Mouse (Mus musculus): ENCODE measurements at regions not wholly inside any gene's neighbourhood (a gene's known extent, or its start where the extent isn't known, plus 50 kb on each side); places are given as distances from the start of the nearest gene placed in this dataset.

GRCm38 (mm10) chr3:136611682-136612081, 58.2 kb upstream of the Ppp3ca start:
- DNase-seq (ENCODE audit: low spot score): no peak

- no peak for DNase-seq (ENCODE audit: low spot score)
Observed at GRCm38 (mm10) chr3:136610556-136610924, 59.4 kb upstream of the Ppp3ca start.

- DNase-seq (ENCODE audit: low spot score): no peak
Observed at GRCm38 (mm10) chr3:136609855-136610555, 59.9 kb upstream of the Ppp3ca start.

DNA sequence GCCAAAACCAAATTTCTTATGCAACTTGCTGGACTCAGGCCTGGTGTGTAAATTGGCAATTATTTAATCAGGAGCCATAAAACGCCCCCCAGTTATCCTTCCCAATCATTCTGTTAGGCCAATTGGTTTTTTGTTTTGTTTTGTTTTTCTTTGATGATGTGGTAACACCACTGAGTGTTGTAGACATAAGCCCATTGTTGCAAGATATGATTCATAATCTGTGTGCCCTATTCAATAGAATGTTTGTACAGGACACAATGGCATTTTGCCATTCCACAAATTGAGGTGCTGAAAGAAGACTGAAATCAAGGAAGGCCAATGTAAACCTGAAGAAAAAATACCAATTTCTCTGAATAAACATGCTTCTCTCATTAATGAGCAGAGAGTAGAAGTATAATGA, 68.2 kb upstream of the Ppp3ca start:
- DNase-seq (ENCODE audit: low spot score): no peak

- DNase-seq (ENCODE audit: low spot score): no peak
Observed at GRCm38 (mm10) chr3:136583937-136584336, 86.0 kb upstream of the Ppp3ca start.

- no peak for DNase-seq (ENCODE audit: low spot score)
Observed at GRCm38 (mm10) chr3:136578016-136578415, 91.9 kb upstream of the Ppp3ca start.

GRCm38 (mm10) chr3:136570517-136570916, 99.4 kb upstream of the Ppp3ca start:
- DNase-seq (ENCODE audit: low spot score): no peak

- DNase-seq (ENCODE audit: low spot score): no peak
Observed at GRCm38 (mm10) chr3:136556488-136556887, 113.4 kb upstream of the Ppp3ca start.

- no peak for DNase-seq (ENCODE audit: low spot score)
Observed at GRCm38 (mm10) chr3:136549471-136549870, 120.5 kb upstream of the Ppp3ca start.

DNA sequence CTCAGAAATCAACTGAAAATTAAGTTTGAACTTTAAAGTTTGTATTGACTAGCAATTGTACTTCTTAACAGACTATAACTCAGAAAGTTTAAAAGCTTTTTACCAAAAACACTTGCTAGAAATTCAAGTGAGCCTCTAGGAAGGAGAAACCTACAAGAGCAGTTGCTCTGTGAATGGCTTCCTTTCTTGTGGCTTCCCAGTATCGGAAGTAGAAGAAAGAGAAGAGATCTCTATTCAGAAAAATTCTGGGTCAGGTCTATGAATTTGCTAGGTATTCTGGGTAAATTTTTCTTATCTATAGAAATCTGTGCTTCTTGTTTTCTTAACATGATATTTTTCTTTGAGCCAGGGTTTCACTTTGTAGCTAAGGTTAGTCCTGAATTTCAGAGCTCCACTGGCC, 138.3 kb upstream of the Ppp3ca start:
- DNase-seq (ENCODE audit: low spot score): no peak

- DNase-seq (ENCODE audit: low spot score): no peak
Observed at GRCm38 (mm10) chr3:136508575-136508974, 161.3 kb upstream of the Ppp3ca start.

GRCm38 (mm10) chr3:136507070-136507469, 162.9 kb upstream of the Ppp3ca start:
- no peak for DNase-seq (ENCODE audit: low spot score)

DNA sequence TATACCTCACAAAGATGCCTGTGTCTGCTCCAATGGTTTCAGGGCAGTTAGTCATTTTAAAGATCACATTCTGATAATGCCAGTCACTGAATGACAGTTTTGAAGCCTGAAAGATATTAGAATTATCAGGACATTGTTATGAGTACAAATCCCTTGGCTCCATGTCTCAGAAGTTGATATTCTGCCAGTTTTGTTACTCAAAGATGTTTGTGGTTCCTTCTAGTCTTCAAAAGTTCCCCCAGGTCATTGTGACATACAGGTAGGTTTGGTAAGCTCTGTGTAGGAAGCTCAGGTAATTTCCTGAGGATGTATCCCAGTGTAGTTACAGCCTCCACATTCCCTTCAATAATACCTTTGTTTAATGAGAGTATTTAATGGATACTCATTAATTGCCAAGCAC, 169.0 kb upstream of the Bank1 start:
- DNase-seq (ENCODE audit: low spot score): no peak

GRCm38 (mm10) chr3:136491683-136492082, 165.8 kb upstream of the Bank1 start:
- no peak for DNase-seq (ENCODE audit: low spot score)

DNA sequence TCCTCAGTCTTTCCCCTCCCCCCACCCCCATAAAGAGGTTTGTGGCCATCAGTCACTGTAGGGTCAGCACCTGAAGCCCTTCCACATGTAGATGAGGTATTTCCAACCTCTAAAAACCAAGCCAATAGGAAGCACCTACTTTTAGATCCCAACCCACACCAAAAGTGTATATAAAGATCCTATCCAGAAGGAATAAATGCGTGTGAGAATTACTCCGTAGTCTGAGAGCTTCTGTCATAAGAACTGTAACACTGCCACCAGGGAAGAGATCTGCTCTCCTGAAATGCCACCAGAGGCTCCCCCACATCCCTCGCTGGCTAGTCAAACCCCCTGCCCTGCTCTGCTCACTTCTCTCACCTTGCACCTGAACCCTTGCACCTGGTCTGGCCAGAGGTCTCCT, 145.8 kb upstream of the Bank1 start:
- no peak for DNase-seq (ENCODE audit: low spot score)

- no peak for DNase-seq (ENCODE audit: low spot score)
Observed at GRCm38 (mm10) chr3:136462747-136463146, 136.9 kb upstream of the Bank1 start.

DNA sequence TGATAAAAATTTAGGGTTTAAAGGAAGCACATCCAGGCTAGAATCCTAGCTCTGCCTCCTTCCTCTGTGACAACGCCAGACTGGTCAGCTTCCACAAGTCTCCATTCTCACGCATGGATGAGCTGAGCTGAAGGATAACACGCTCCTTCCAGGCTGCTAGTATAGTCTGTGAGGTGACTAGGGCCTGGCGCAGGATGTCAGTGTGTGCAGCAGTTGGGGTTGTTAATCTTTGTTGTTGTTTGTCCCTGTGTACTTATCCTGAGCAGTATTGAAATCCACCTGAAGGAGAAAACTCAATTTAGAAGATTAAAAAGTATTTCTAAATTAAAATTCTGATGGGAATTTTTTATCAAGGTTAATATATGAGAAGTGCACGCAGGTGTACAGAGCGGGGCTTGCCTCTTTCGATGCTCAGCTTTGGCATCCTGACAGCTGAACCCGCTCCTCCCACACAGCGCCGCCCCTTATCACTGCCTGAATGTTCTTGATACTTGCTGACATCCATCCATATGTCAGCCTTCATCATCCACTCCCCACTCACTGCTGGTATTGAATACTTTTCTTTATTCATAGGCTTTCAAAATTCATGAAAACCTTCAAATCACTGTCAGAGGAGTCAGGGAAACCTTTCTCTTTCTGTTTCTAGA, 130.7 kb upstream of the Bank1 start:
- peak; percentile 73 for DNase-seq (ENCODE audit: low spot score)

DNA sequence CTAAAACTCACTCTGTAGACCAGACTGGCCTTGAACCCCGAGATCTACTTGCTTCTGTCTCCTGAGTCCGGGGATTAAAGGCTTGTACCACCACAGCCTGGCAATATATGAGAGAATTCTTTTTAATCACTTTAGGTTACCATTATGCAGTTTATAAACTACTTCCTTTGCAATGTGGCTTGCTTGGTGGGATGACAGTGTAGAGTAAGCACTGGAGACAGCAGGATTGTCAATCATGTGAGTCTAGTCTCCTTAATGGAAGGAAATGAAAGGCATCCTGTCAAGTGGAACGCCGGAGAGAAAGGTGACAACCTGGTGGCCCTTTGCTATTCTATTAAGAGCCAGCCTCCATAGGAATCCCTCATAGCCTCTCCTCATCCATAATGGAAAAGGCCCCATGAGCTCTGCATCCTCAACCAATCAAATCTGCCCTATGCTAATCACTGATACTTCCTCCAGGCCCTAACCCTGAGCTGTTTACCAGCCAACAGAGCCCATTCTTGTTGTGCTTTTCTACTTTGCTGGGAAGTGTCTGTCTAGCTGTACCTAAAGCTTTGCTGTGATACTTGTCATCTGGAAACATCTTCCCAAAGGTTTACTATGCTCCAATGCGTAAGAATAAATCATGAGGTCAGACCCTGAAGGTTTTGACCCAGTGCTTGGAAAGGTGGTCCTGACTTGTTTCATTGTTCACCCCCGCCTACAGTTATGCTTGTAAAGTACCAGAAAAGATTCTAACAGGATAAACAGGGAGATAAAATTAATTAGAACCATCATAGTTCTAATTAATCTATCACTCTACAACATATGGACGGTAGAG, 130.0 kb upstream of the Bank1 start:
- peak; percentile 37 for DNase-seq (ENCODE audit: low spot score)

DNA sequence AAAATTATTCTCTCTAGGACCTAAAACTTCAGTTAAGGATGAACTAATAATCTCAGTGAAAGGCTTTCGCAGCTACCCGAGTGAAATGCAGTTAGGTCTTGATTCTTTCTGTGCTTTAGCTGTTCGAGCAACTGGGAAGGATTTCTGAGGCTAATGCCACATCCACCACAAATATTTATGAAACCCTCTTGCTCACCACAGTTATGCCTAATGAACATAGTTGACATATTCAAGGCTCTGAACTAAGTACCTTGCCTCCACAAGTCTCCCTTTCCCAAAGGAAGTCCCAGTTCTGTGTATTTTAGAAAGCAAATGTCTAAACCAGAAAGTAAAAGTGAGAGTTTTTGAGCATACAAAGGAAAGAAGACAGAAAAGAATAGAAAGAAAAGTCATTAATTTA, 129.1 kb upstream of the Bank1 start:
- no peak for DNase-seq (ENCODE audit: low spot score)

GRCm38 (mm10) chr3:136450986-136451774, 125.3 kb upstream of the Bank1 start:
- no peak for DNase-seq (ENCODE audit: low spot score)

- DNase-seq (ENCODE audit: low spot score): no peak
Observed at GRCm38 (mm10) chr3:136450361-136450895, 124.6 kb upstream of the Bank1 start.

DNA sequence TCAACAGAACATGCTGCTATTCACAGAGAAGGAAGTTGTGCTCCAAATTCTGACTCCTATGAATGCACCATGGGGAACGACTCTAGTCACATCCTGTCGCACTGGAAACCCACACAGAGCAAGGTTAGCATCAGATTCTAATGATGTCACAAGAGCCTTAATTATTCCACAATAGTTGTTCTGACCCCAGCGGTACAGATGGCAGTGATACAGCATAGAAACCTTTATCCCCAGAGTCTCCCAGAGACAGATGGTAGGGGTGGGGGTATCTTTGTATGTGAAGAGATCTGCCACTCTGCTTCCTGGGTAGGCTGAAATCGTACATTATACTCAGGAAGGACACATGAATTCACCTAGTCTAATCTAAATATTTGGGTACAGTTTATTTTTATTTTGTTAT, 123.5 kb upstream of the Bank1 start:
- peak; percentile 49 for DNase-seq (ENCODE audit: low spot score)

Measured in retina, embryonic 14.5 days (tissue).